Mouse (Mus musculus) kidney, adult 2 months (tissue): ENCODE results near the gene Ranbp1.

Source experiments
- CTCF ChIP-seq: fragments of 200-500 bp; conservative IDR thresholded peaks from 2 replicates; pipeline ENCODE4 v1.5.1; 2011; ENCODE audit warnings: low read depth, mild to moderate bottlenecking, control low read depth, low read length, moderate library complexity, mixed read lengths; ENCODE audit not compliant: insufficient read depth, insufficient read length
- POLR2A ChIP-seq: fragments of 200-500 bp; IDR thresholded peaks from one replicate; pipeline ENCODE4 v1.6.1; 2011; ENCODE audit warnings: low read depth, low read length, control low read depth

DNA sequence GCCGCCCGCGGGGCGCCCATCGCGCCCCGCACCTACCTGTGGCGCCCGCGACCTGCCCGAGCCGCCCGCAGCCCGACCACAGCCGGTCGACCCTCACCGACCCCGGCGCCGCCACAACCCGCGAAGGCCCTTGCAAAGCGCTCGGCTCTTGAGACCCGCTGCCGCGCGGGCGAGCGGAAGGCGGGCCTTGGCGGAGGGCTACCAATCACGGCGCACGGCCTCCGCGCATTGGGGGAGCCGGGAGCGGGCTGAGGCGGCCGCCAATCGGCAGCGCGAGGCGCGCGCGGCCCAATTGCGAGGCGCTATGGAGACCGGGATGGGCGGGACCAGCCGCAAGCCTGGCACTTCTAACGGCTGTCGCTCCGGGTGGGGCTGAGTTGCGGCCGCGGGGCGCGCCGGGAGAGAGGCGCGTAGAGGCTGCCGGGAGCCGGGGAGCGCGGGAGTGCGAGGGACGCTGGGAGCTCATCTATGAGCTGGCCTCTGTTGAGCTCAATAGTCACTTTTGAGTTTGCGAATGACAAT, 40.6 kb upstream of the Ranbp1 start, which contains the start of gene Dgcr8:
- no peak for TF ChIP-seq POLR2A
- no peak for TF ChIP-seq CTCF
